Mouse (Mus musculus): ENCODE data around the gene Prune1. TPM values are rescaled to one million over a fixed set of nuclear protein-coding genes. Genes with fewer than 3 reads are reported as not detected.

Prune1 gene
- polyA plus RNA-seq, 1 experiment: 24.8 TPM

GRCm38 (mm10) chr3:95317414-95318080, 35.7 kb upstream of the Prune1 start:
- peak; percentile 59 for TF ChIP-seq CTCF (IDR thresholded peaks at IDR 0.05; ENCODE audit: extremely low read depth, insufficient read depth, low read length)
- TF ChIP-seq POLR2A (IDR thresholded peaks at IDR 0.05; ENCODE audit: extremely low read depth, insufficient read depth, low read length): no peak
- H3K4me1 ChIP-seq (ENCODE audit: control insufficient read depth, insufficient read depth, low read length): peaks cover 2% of the 10 kb centered on the region; the same call in 1 of the 2 replicates
- H3K4me3 ChIP-seq (ENCODE audit: insufficient read depth, low read length): no peak overlapping the region
- H3K27ac ChIP-seq (ENCODE audit: insufficient read depth, low read length): no peak overlapping the region

- TF ChIP-seq POLR2A (IDR thresholded peaks at IDR 0.05; ENCODE audit: extremely low read depth, insufficient read depth, low read length) (no peak), CTCF (IDR thresholded peaks at IDR 0.05; ENCODE audit: extremely low read depth, insufficient read depth, low read length) (no peak)
- Histone ChIP-seq H3K4me3 (ENCODE audit: insufficient read depth, low read length) (peak overlapping the region; percentile 51), H3K27ac (ENCODE audit: insufficient read depth, low read length) (peak overlapping the region; percentile 47), H3K4me1 (ENCODE audit: control insufficient read depth, insufficient read depth, low read length) (peaks cover 2% of the 10 kb centered on the region; the same call in 1 of the 2 replicates)
Measured at GRCm38 (mm10) chr3:95315844-95316550, 34.1 kb upstream of the Prune1 start.

GRCm38 (mm10) chr3:95315094-95315843, 33.4 kb upstream of the Prune1 start:
- TF ChIP-seq POLR2A (IDR thresholded peaks at IDR 0.05; ENCODE audit: extremely low read depth, insufficient read depth, low read length): no peak
- TF ChIP-seq CTCF (IDR thresholded peaks at IDR 0.05; ENCODE audit: extremely low read depth, insufficient read depth, low read length): no peak
- H3K4me3 ChIP-seq (ENCODE audit: insufficient read depth, low read length): peak overlapping the region; percentile 51
- peak overlapping the region; percentile 47 for H3K27ac ChIP-seq (ENCODE audit: insufficient read depth, low read length)
- H3K4me1 ChIP-seq (ENCODE audit: control insufficient read depth, insufficient read depth, low read length): peaks cover 2% of the 10 kb centered on the region; the same call in 1 of the 2 replicates

- Histone ChIP-seq H3K27ac (ENCODE audit: insufficient read depth, low read length) (peak within 1 kb of the TSS; percentile 47), H3K4me3 (ENCODE audit: insufficient read depth, low read length) (peak within 1 kb of the TSS; percentile 51), H3K4me1 (ENCODE audit: control insufficient read depth, insufficient read depth, low read length) (peaks cover 2% of the 10 kb centered on the region; the same call in 1 of the 2 replicates)
- TF ChIP-seq CTCF (IDR thresholded peaks at IDR 0.05; ENCODE audit: extremely low read depth, insufficient read depth, low read length) (no peak), POLR2A (IDR thresholded peaks at IDR 0.05; ENCODE audit: extremely low read depth, insufficient read depth, low read length) (no peak)
Measured at GRCm38 (mm10) chr3:95314486-95315093, 32.7 kb upstream of the Prune1 start, which contains the start of gene Cers2. Gene Cers2 (plus strand): TSS chr3:95314791.

- H3K4me3 ChIP-seq (ENCODE audit: insufficient read depth, low read length): no peak overlapping the region
- H3K4me1 ChIP-seq (ENCODE audit: control insufficient read depth, insufficient read depth, low read length): peaks cover 2% of the 10 kb centered on the region; the same call in 1 of the 2 replicates
- H3K27ac ChIP-seq (ENCODE audit: insufficient read depth, low read length): no peak overlapping the region
- TF ChIP-seq POLR2A (IDR thresholded peaks at IDR 0.05; ENCODE audit: extremely low read depth, insufficient read depth, low read length) (no peak), CTCF (IDR thresholded peaks at IDR 0.05; ENCODE audit: extremely low read depth, insufficient read depth, low read length) (no peak)
Measured at GRCm38 (mm10) chr3:95314075-95314474, 32.2 kb upstream of the Prune1 start.

- no peak overlapping the region for H3K4me3 ChIP-seq (ENCODE audit: insufficient read depth, low read length)
- TF ChIP-seq POLR2A (IDR thresholded peaks at IDR 0.05; ENCODE audit: extremely low read depth, insufficient read depth, low read length): no peak
- no peak overlapping the region for H3K27ac ChIP-seq (ENCODE audit: insufficient read depth, low read length)
- H3K4me1 ChIP-seq (ENCODE audit: control insufficient read depth, insufficient read depth, low read length): peaks cover 2% of the 10 kb centered on the region; the same call in 1 of the 2 replicates
Measured at GRCm38 (mm10) chr3:95313476-95313875, 31.6 kb upstream of the Prune1 start.

- no peak for TF ChIP-seq CTCF (IDR thresholded peaks at IDR 0.05; ENCODE audit: extremely low read depth, insufficient read depth, low read length)
- no peak for TF ChIP-seq POLR2A (IDR thresholded peaks at IDR 0.05; ENCODE audit: extremely low read depth, insufficient read depth, low read length)
- Histone ChIP-seq H3K4me3 (ENCODE audit: insufficient read depth, low read length) (no peak overlapping the region), H3K4me1 (ENCODE audit: control insufficient read depth, insufficient read depth, low read length) (peaks cover 2% of the 10 kb centered on the region; the same call in 1 of the 2 replicates), H3K27ac (ENCODE audit: insufficient read depth, low read length) (no peak overlapping the region)
Measured at GRCm38 (mm10) chr3:95312623-95313022, 30.7 kb upstream of the Prune1 start.

- Histone ChIP-seq H3K27ac (ENCODE audit: insufficient read depth, low read length) (no peak overlapping the region), H3K4me3 (ENCODE audit: insufficient read depth, low read length) (no peak overlapping the region)
- TF ChIP-seq POLR2A (IDR thresholded peaks at IDR 0.05; ENCODE audit: extremely low read depth, insufficient read depth, low read length): no peak
- TF ChIP-seq CTCF (IDR thresholded peaks at IDR 0.05; ENCODE audit: extremely low read depth, insufficient read depth, low read length): peak; percentile 51
Measured at GRCm38 (mm10) chr3:95310968-95311882, 29.3 kb upstream of the Prune1 start.

More at GRCm38 (mm10) chr3:95310968-95311882, 29.3 kb upstream of the Prune1 start:
- H3K4me1 ChIP-seq (ENCODE audit: control insufficient read depth, insufficient read depth, low read length): peaks cover 2% of the 10 kb centered on the region; the same call in 1 of the 2 replicates

All from cortical plate, adult 2 months (tissue).